Mouse (Mus musculus) adrenal gland, postnatal 4 days (tissue): ENCODE measurements around the gene Lyrm4. TPM values are rescaled to one million over a fixed set of nuclear protein-coding genes. Genes with fewer than 3 reads are reported as not detected.
"Not testable (repeated sequence)": the region's sequence is repeated elsewhere in the genome, so short reads cannot be mapped to it uniquely, and the experiment has no call there.

ENCODE experiments used
- DNase-seq, 2 experiments: peaks; one replicate each; pipeline ENCODE4 v3.0.0; 2021 to 2022; ENCODE audit warnings: low spot score in 2 of 2, mixed read lengths in 2 of 2
- total RNA-seq, 2 experiments: library from RNA; stranded (reverse); gene quantifications; 2 replicates each; pipeline ENCODE4 v1.2.3; 2021

The Lyrm4 gene
- total RNA-seq, 2 experiments from 2014 or later = 17.5 to 18.3 TPM

- DNase-seq = no peak
These were observed 119.7 kb downstream of the Lyrm4 start for GRCm38 (mm10) chr13:35997606-35998005.

- no peak for DNase-seq
These were observed 121.5 kb downstream of the Lyrm4 start for GRCm38 (mm10) chr13:35995696-35996426.

DNA sequence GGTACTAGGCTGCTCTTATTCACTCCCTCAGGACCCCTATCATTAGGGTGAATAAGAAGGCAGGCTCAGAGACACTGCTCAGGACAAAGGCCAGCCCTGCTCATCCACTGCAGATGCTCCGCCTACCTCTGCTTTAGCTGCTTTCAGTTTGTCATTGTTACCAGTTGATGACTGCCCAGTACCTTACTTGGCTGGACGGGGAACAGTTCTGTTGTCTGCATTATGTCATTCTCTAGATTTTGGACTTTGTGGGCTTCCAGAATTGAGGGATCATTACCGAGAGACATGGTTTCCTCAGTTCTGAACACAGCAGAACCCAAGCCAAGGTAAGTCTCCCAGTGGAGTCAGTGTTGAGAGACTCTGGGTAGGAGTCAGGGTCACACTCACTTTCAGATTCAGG, 122.1 kb downstream of the Lyrm4 start:
- no peak for DNase-seq

- peak; percentile 55 to 66 for DNase-seq
These were observed 123.3 kb downstream of the Lyrm4 start for GRCm38 (mm10) chr13:35994067-35994466.

DNA sequence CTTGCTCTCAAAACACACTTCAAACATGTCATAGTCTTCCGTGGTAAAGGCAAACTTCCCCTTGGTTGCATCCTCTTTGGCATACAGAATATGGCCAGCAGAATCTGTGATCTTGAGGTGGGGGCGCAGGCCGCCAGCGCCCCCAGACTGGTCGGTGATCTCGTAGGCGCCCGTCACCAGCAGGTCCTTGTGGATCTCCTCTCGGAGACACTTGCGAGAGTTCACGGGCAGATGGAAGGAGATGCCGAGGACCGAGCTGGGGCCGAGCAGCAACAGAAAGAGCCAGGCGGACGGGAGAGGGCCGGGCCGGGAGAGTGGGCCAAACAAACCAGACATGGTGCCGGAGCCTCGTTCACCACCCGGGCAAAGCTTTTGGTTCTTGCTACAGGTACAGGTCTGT, 126.1 kb downstream of the Lyrm4 start:
- not testable (repeated sequence) for DNase-seq

DNA sequence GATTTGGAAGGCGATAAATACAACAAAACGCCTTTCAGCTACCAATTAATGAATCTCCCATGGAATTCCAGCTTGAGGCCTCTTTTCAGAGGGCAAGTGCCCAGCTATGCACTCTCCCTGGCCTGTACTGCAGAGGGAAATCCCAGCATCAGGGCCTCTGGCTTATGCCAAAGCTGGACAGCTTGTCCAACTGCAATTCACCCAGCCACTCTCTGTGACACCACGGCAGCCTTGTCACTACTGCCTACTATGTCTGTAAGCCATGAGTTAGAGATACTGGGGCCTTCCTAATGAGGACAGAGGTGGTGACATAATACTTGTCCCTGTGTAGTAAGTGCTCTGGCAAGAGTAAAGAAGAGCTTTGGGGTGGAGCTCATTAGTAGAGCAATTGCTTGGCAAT, 128.0 kb downstream of the Lyrm4 start:
- DNase-seq = no peak

- DNase-seq = no peak
These were observed 134.3 kb downstream of the Lyrm4 start for GRCm38 (mm10) chr13:35982985-35983384.

- DNase-seq = no peak
These were observed 136.9 kb downstream of the Lyrm4 start for GRCm38 (mm10) chr13:35980471-35980870.

DNA sequence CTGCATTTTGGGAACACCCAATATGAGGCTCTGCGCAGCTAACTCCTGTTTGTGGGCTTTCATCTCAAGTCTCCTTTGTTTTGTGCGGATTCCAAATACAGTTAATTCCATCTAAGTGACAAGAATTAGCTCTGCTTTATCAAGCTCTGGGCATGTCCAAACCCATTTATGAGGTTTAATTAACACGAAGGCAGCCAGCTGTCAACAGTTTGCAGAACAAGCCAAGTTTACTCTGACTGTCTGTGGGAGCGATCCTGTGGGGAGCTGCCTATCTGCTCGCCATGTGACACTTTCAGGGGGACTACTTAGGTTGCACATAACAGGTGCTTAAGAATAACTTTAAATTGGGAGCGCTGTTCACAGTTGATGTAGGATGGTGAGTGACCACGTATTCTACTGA, 140.4 kb downstream of the Lyrm4 start:
- DNase-seq = no peak

GRCm38 (mm10) chr13:35969829-35970228, 147.5 kb downstream of the Lyrm4 start:
- DNase-seq = no peak

GRCm38 (mm10) chr13:35969431-35969721, 147.9 kb downstream of the Lyrm4 start:
- no peak for DNase-seq

DNA sequence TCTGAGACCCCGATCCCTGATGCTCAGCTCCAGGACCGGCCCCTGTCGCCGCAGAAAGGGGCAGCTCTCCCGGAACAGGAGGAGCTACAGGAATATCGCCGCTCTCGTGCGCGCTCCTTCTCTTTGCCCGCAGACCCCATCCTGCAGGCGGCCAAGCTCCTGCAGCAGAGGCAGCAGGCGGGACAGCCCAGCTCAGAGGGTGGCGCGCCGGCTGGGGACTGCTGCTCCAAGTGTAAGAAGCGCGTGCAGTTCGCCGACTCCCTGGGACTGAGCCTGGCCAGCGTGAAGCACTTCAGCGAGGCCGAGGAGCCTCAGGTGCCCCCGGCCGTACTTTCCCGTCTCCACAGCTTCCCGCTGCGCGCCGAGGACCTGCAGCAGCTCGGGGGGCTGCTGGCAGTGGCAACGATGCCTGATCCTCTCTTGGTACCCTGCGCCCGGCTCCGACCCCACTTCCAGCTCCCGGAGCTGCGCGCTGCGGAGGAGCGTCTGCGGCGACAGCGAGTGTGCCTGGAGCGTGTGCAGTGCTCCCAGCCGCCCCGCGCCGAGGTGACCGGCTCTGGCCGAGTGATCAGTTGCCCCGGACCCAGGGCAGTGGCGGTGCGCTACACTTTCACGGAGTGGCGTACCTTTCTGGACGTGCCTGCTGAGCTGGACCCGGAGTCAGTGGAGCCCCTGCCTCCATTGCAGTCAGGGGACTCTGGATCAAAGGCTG, 148.5 kb downstream of the Lyrm4 start:
- no peak for DNase-seq

DNA sequence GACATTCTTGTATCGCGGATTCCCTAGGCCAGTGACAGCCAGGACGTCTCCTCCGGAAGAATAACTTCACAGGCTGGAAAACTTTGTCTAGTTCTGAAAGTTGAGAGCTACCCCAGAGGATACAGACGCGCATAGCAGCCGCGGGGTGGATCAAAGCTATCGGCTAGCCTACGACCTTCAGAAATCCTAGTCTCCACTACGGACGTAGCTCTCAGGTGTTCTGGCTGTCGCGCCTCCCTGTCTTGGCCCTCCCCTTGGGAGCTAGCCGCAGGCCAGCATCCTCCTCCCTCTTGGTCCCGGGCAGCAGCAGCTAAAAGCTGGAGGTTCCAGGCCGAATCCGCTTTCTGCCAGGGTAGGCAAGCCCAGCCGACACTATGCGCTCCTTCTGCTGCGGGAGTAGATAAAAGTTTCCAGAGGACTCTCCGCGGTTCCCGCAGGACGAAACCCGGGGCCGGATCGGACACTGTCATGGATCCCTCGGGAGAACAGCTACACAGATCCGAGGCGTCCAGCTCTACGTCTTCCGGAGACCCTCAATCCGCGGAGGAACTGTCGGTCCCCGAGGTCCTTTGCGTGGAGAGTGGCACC, 149.1 kb downstream of the Lyrm4 start:
- DNase-seq = no peak

DNA sequence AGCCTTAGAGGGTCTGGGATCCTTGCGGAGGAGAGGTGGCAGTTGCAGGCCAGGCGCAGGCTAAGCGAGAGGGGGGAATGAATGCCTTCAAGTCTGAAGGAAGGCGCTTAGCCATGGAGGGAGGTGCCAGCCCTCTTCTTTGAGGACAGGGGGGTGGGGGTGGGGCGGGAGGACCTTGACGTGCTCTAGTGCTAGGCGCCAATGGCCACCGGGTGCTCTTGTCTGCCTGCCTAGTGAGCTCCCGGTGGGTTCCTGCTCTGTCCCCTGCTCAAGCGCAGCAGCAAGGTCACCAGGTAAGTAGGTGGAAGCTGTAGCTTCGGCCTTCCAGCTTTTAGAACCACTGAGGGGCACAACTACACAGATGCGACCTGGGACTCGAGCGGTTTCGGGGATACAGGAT, 149.6 kb downstream of the Lyrm4 start:
- DNase-seq = no peak

GRCm38 (mm10) chr13:35963583-35963982, 153.7 kb downstream of the Lyrm4 start:
- DNase-seq = no peak

GRCm38 (mm10) chr13:35959391-35960067, 157.8 kb downstream of the Lyrm4 start:
- DNase-seq = no peak

DNA sequence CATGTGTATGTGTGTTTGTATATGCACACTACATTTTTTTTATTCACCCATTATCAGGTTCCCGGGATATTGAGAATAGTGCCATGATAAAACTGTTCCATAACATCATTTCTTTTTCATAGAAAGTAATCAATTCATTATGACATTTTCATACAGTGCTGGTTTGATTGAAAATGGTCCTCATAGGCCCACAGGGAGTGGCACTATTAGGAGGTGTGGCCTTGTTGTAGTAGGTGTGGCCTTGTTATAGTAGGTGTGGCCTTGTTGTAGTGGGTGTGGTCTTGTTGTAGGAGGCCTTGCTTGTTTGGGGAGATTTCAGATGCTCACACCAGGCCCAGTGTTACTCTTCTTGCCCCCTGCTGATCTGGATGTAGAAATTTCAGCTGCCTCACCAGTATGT, 158.8 kb downstream of the Lyrm4 start, which contains the start of gene Ppp1r3g:
Ppp1r3g (plus strand) TSS at position 301 of the 400 bp plus-strand sequence.
- no peak for DNase-seq

GRCm38 (mm10) chr13:35949814-35950455, 167.4 kb downstream of the Lyrm4 start:
- DNase-seq = no peak

DNA sequence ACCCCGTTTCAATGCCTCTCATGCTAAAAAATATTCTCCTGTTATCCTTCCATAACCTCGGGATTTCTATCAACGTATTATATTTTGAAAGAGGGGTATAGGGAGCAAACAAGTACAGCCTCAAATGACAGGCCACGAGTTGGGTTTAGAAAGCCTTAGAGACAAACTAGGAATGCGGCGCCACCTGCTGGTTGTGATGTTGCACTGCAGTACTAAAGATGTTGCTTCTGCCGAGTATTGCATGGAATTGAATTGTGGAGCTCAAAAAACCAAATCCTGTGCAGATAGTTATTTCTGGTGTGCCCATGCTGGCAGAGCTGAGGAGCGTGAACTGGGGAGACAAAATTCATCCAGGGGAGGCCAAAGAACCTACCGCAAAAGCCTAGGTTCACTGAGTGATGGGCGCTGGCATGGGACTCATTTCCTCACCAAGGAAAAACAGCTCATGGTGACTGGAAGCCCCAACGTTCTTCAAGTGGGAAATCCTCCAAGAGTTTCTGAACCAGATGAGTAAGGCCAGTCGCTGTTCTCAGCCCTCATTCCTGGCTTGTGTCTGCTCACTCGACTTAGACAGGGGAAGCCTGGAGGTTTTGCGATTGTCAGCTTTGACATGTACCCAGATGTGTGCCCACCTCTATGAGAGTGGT, 169.8 kb downstream of the Lyrm4 start:
- DNase-seq = peak; percentile 50 to 59

GRCm38 (mm10) chr13:35946659-35947353, 170.5 kb downstream of the Lyrm4 start:
- no peak for DNase-seq
